Mouse (Mus musculus): Measurements from ENCODE around the gene Hpse2.

The Hpse2 gene

GRCm38 (mm10) chr19:43243993-43244392 lies 144.2 kb downstream of the Hpse2 start:
- Histone ChIP-seq H3K9me3 (ENCODE audit: low read length) (no peaks in the 10 kb centered on the region), H3K27me3 (ENCODE audit: insufficient read depth, low read length) (no peaks in the 10 kb centered on the region), H3K36me3 (ENCODE audit: insufficient read depth, low read length) (no peaks in the 10 kb centered on the region), H3K4me1 (replicated peaks; ENCODE audit: low read depth, low read length) (no peaks in the 10 kb centered on the region), H3K4me3 (replicated peaks; ENCODE audit: low read length) (no peak overlapping the region)
- TF ChIP-seq POU5F1 (IDR thresholded peaks at IDR 0.05; ENCODE audit: borderline replicate concordance, low read length) (no peak), CTCF (conservative IDR thresholded peaks at IDR 0.05; ENCODE audit: low read length) (no peak), NANOG (IDR thresholded peaks at IDR 0.05; ENCODE audit: borderline replicate concordance, low read length) (no peak)

DNA sequence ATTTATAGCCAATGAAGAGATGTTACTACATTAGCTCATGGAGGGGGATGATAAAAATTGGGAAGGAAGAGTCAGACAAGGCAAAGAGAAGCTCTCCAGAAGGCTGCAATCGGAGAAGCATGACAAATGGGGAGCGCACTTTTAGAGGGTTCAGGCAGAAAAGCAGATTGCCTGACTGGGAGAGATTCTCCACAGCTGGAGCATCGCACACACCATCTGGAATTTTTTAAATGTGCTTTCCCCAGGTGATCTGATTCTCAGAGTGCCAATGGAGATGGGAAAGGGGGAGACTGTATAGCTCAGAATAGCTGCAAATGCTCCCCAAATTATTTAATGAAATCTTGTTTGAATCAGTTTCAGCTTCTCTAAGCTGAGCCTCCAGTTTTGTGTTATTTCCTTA lies 156.4 kb downstream of the Hpse2 start:
- H3K4me3 ChIP-seq (replicated peaks; ENCODE audit: low read length) = no peak overlapping the region
- H3K36me3 ChIP-seq (ENCODE audit: insufficient read depth, low read length) = no peaks in the 10 kb centered on the region
- H3K9me3 ChIP-seq (ENCODE audit: low read length) = no peaks in the 10 kb centered on the region
- no peaks in the 10 kb centered on the region for H3K27me3 ChIP-seq (ENCODE audit: insufficient read depth, low read length)
- TF ChIP-seq POU5F1 (IDR thresholded peaks at IDR 0.05; ENCODE audit: borderline replicate concordance, low read length) (no peak), CTCF (conservative IDR thresholded peaks at IDR 0.05; ENCODE audit: low read length) (no peak), NANOG (IDR thresholded peaks at IDR 0.05; ENCODE audit: borderline replicate concordance, low read length) (no peak)
- no peaks in the 10 kb centered on the region for H3K4me1 ChIP-seq (replicated peaks; ENCODE audit: low read depth, low read length)

- TF ChIP-seq NANOG (IDR thresholded peaks at IDR 0.05; ENCODE audit: borderline replicate concordance, low read length) (no peak), POU5F1 (IDR thresholded peaks at IDR 0.05; ENCODE audit: borderline replicate concordance, low read length) (no peak), CTCF (conservative IDR thresholded peaks at IDR 0.05; ENCODE audit: low read length) (no peak)
- H3K4me3 ChIP-seq (replicated peaks; ENCODE audit: low read length) = no peak overlapping the region
- no peaks in the 10 kb centered on the region for H3K9me3 ChIP-seq (ENCODE audit: low read length)
- no peaks in the 10 kb centered on the region for H3K27me3 ChIP-seq (ENCODE audit: insufficient read depth, low read length)
- H3K4me1 ChIP-seq (replicated peaks; ENCODE audit: low read depth, low read length) = no peaks in the 10 kb centered on the region
- H3K36me3 ChIP-seq (ENCODE audit: insufficient read depth, low read length) = no peaks in the 10 kb centered on the region
These were observed 194.6 kb downstream of the Hpse2 start for GRCm38 (mm10) chr19:43193562-43193961.

GRCm38 (mm10) chr19:43175437-43175965 lies 212.7 kb downstream of the Hpse2 start:
- Histone ChIP-seq H3K4me3 (replicated peaks; ENCODE audit: low read length) (no peak overlapping the region), H3K27me3 (ENCODE audit: insufficient read depth, low read length) (no peaks in the 10 kb centered on the region), H3K36me3 (ENCODE audit: insufficient read depth, low read length) (no peaks in the 10 kb centered on the region), H3K9me3 (ENCODE audit: low read length) (peaks cover 3% of the 10 kb centered on the region; the same call in 1 of the 2 replicates), H3K4me1 (replicated peaks; ENCODE audit: low read depth, low read length) (no peaks in the 10 kb centered on the region)
- no peak for TF ChIP-seq NANOG (IDR thresholded peaks at IDR 0.05; ENCODE audit: borderline replicate concordance, low read length)
- TF ChIP-seq POU5F1 (IDR thresholded peaks at IDR 0.05; ENCODE audit: borderline replicate concordance, low read length) = no peak
- TF ChIP-seq CTCF (conservative IDR thresholded peaks at IDR 0.05; ENCODE audit: low read length) = no peak

DNA sequence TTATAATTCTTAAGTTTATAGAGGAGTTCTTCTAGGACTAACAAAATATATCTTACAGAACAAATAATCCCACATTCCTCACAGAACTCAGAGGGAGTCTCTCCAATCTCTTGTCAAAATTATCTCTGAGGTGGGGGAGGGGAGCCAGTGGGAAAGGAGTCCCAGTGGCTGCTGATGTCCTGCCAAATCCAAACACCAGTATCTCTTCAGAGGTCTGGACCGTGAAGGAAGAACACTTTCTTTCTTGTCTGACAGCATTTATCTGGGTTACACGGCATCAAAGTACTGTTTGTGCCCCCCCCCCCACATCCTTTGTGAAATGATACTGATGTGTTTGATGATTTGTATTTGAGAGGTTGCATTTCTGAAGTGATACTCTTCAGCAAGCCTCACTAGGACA lies 213.3 kb downstream of the Hpse2 start:
- H3K9me3 ChIP-seq (ENCODE audit: low read length) = peaks cover 5% of the 10 kb centered on the region; the same call in 1 of the 2 replicates
- TF ChIP-seq POU5F1 (IDR thresholded peaks at IDR 0.05; ENCODE audit: borderline replicate concordance, low read length) (no peak), NANOG (IDR thresholded peaks at IDR 0.05; ENCODE audit: borderline replicate concordance, low read length) (no peak), CTCF (conservative IDR thresholded peaks at IDR 0.05; ENCODE audit: low read length) (no peak)
- H3K4me3 ChIP-seq (replicated peaks; ENCODE audit: low read length) = no peak overlapping the region
- no peaks in the 10 kb centered on the region for H3K4me1 ChIP-seq (replicated peaks; ENCODE audit: low read depth, low read length)
- H3K36me3 ChIP-seq (ENCODE audit: insufficient read depth, low read length) = no peaks in the 10 kb centered on the region
- no peaks in the 10 kb centered on the region for H3K27me3 ChIP-seq (ENCODE audit: insufficient read depth, low read length)

DNA sequence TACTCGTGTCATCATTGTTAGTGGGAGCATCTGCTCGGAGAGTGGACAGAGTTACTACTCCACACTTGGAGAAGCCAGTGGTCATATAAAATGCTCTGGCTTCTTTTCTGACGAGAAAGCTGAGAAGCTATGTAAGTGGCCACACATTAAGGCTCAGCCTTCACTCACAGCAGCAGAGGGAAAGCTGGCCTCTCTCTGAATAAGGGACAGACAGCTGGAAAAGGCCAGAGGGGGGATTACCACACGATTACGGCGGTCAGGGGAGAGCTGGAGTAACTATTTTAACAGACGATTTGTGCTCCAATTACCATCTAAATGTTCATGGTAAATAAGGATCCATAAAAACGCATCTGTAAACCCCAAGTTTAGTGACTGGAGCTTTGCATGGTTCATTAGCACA lies 232.1 kb downstream of the Hpse2 start:
- H3K9me3 ChIP-seq (ENCODE audit: low read length) = peaks cover 17% of the 10 kb centered on the region
- no peaks in the 10 kb centered on the region for H3K27me3 ChIP-seq (ENCODE audit: insufficient read depth, low read length)
- no peaks in the 10 kb centered on the region for H3K36me3 ChIP-seq (ENCODE audit: insufficient read depth, low read length)
- no peak overlapping the region for H3K4me3 ChIP-seq (replicated peaks; ENCODE audit: low read length)
- TF ChIP-seq CTCF (conservative IDR thresholded peaks at IDR 0.05; ENCODE audit: low read length) (no peak), NANOG (IDR thresholded peaks at IDR 0.05; ENCODE audit: borderline replicate concordance, low read length) (no peak), POU5F1 (IDR thresholded peaks at IDR 0.05; ENCODE audit: borderline replicate concordance, low read length) (no peak)
- H3K4me1 ChIP-seq (replicated peaks; ENCODE audit: low read depth, low read length) = no peaks in the 10 kb centered on the region

- peaks cover 17% of the 10 kb centered on the region for H3K9me3 ChIP-seq (ENCODE audit: low read length)
- no peaks in the 10 kb centered on the region for H3K27me3 ChIP-seq (ENCODE audit: insufficient read depth, low read length)
- no peak overlapping the region for H3K4me3 ChIP-seq (replicated peaks; ENCODE audit: low read length)
- H3K4me1 ChIP-seq (replicated peaks; ENCODE audit: low read depth, low read length) = no peaks in the 10 kb centered on the region
- H3K36me3 ChIP-seq (ENCODE audit: insufficient read depth, low read length) = no peaks in the 10 kb centered on the region
- TF ChIP-seq POU5F1 (IDR thresholded peaks at IDR 0.05; ENCODE audit: borderline replicate concordance, low read length) = no peak
- TF ChIP-seq CTCF (conservative IDR thresholded peaks at IDR 0.05; ENCODE audit: low read length) = no peak
- TF ChIP-seq NANOG (IDR thresholded peaks at IDR 0.05; ENCODE audit: borderline replicate concordance, low read length) = no peak
These were observed 232.6 kb downstream of the Hpse2 start for GRCm38 (mm10) chr19:43155582-43155981.

DNA sequence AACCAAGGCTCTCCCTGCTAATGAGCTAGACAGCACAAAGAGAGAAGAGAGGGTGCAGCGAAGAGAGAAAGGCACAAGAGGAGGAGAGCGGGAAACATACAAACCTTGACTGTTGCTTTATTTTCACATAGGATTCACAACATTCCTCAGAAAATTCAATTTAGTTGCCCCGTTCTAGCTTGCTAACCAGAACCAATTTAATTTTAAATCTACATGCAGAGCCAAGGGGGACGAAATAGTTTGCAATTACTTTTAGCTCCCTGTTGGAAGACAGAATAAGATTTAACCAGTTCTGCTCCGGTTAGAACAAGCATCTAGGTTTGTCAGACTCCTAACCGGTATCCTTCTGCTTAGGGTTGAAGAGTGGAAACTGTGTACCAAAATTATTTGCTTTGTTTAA lies 240.3 kb downstream of the Hpse2 start:
- TF ChIP-seq NANOG (IDR thresholded peaks at IDR 0.05; ENCODE audit: borderline replicate concordance, low read length) (no peak), CTCF (conservative IDR thresholded peaks at IDR 0.05; ENCODE audit: low read length) (no peak), POU5F1 (IDR thresholded peaks at IDR 0.05; ENCODE audit: borderline replicate concordance, low read length) (no peak)
- H3K4me3 ChIP-seq (replicated peaks; ENCODE audit: low read length) = no peak overlapping the region
- no peaks in the 10 kb centered on the region for H3K9me3 ChIP-seq (ENCODE audit: low read length)
- H3K27me3 ChIP-seq (ENCODE audit: insufficient read depth, low read length) = no peaks in the 10 kb centered on the region
- no peaks in the 10 kb centered on the region for H3K36me3 ChIP-seq (ENCODE audit: insufficient read depth, low read length)
- H3K4me1 ChIP-seq (replicated peaks; ENCODE audit: low read depth, low read length) = no peaks in the 10 kb centered on the region

GRCm38 (mm10) chr19:43146820-43147219 lies 241.3 kb downstream of the Hpse2 start:
- Histone ChIP-seq H3K4me1 (replicated peaks; ENCODE audit: low read depth, low read length) (no peaks in the 10 kb centered on the region), H3K36me3 (ENCODE audit: insufficient read depth, low read length) (no peaks in the 10 kb centered on the region), H3K9me3 (ENCODE audit: low read length) (no peaks in the 10 kb centered on the region), H3K4me3 (replicated peaks; ENCODE audit: low read length) (no peak overlapping the region), H3K27me3 (ENCODE audit: insufficient read depth, low read length) (no peaks in the 10 kb centered on the region)
- no peak for TF ChIP-seq NANOG (IDR thresholded peaks at IDR 0.05; ENCODE audit: borderline replicate concordance, low read length)
- no peak for TF ChIP-seq CTCF (conservative IDR thresholded peaks at IDR 0.05; ENCODE audit: low read length)
- no peak for TF ChIP-seq POU5F1 (IDR thresholded peaks at IDR 0.05; ENCODE audit: borderline replicate concordance, low read length)

All from E14TG2a.4 (cell line).